Mouse (Mus musculus) myocyte (in vitro differentiated cells): ENCODE results near the gene Anln.

Experiments used
- CEBPB ChIP-seq: IDR thresholded peaks from 2 replicates; pipeline ENCODE4 v1.6.1; 2011; ENCODE audit warnings: mild to moderate bottlenecking, moderate library complexity; ENCODE audit not compliant: poor library complexity, insufficient read depth, severe bottlenecking
- E2F4 ChIP-seq: IDR thresholded peaks from one replicate; pipeline ENCODE4 v1.6.1; 2011; ENCODE audit warnings: mild to moderate bottlenecking, control low read depth, moderate library complexity; ENCODE audit not compliant: insufficient read depth
- MAX ChIP-seq: IDR thresholded peaks from one replicate; pipeline ENCODE4 v1.6.1; 2011; ENCODE audit warnings: low read depth, mild to moderate bottlenecking, control low read depth
- MYOD1 ChIP-seq, 3 experiments: IDR thresholded peaks; one replicate each; pipeline ENCODE4 v1.6.1; 2011; ENCODE audit warnings: control low read depth in 2 of 3, low read depth in 2 of 3, mild to moderate bottlenecking in 2 of 3, moderate library complexity in 1 of 3; ENCODE audit not compliant: insufficient read length in 2 of 3, control insufficient read depth in 1 of 3
- MYOG ChIP-seq, 3 experiments: IDR thresholded peaks; one replicate each; pipeline ENCODE4 v1.6.1; 2011; ENCODE audit warnings: control low read depth in 2 of 3, low read depth in 2 of 3, mild to moderate bottlenecking in 2 of 3; ENCODE audit not compliant: insufficient read length in 2 of 3, control insufficient read depth in 1 of 3, insufficient read depth in 1 of 3
- POLR2A ChIP-seq: IDR thresholded peaks from one replicate; pipeline ENCODE4 v1.6.1; 2011; ENCODE audit warnings: low read depth, mild to moderate bottlenecking, control low read depth, moderate library complexity; ENCODE audit not compliant: insufficient read length
- POLR2AphosphoS2 ChIP-seq: IDR thresholded peaks from one replicate; pipeline ENCODE4 v1.6.1; 2011; ENCODE audit warnings: low read depth, control low read depth; ENCODE audit not compliant: insufficient read length
- REST ChIP-seq: IDR thresholded peaks from one replicate; pipeline ENCODE4 v1.6.1; 2011; ENCODE audit warnings: mild to moderate bottlenecking, control low read depth, moderate library complexity; ENCODE audit not compliant: insufficient read depth, insufficient read length
- TCF12 ChIP-seq: IDR thresholded peaks from one replicate; pipeline ENCODE4 v1.6.1; 2011; ENCODE audit warnings: mild to moderate bottlenecking, control low read depth; ENCODE audit not compliant: poor library complexity, insufficient read depth, severe bottlenecking
- USF1 ChIP-seq: IDR thresholded peaks from one replicate; pipeline ENCODE4 v1.6.1; 2011; ENCODE audit warnings: low read depth, mild to moderate bottlenecking, control low read depth, moderate library complexity

- TF ChIP-seq E2F4 (peak; percentile 98), USF1 (peak; percentile 95), POLR2A (peak; percentile 96), MYOG (IDR thresholded peaks at IDR 0.05; ENCODE audit: control insufficient read depth in 1 of 3, insufficient read depth in 1 of 3, insufficient read length in 2 of 3, low read depth in 2 of 3) (peak in 1 of 3 experiments; percentile 14), CEBPB (no peak), MYOD1 (IDR thresholded peaks at IDR 0.05; ENCODE audit: control insufficient read depth in 1 of 3, insufficient read length in 2 of 3, low read depth in 2 of 3) (peak in 1 of 3 experiments; percentile 27), MAX (no peak), TCF12 (no peak), REST (peak; percentile 42), POLR2AphosphoS2 (peak; percentile 99)
Measured at GRCm38 (mm10) chr9:22389021-22389476, at the start of gene Anln.
